Mouse (Mus musculus): ENCODE measurements around the gene Fnbp1.

Fnbp1 gene

DNA sequence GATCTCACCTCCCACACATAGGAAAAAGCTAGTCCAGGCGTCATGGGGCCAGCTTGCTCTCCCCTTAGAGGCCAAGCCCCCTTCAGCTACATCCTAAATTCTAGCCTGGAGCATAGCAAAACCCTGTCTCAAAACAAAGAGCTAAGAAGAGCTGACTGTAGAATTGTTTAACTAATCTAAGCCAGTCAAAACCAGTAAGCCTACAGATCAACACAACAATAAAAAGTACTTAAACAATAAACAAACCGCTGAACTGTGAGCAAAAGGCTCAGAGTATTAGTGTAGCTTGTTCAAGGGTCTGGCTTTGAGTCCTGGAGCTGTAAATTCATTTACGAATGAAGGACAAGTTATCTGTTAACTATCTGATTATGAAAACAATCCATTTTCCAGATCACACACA is 50.6 kb downstream of the Fnbp1 start:
- no peak for DNase-seq

- DNase-seq: no peak
These were observed 52.2 kb downstream of the Fnbp1 start for GRCm38 (mm10) chr2:31089607-31090006.

GRCm38 (mm10) chr2:31088871-31089270 is 52.9 kb downstream of the Fnbp1 start:
- no peak for DNase-seq

GRCm38 (mm10) chr2:31087663-31088661 is 53.8 kb downstream of the Fnbp1 start:
- DNase-seq: peak; percentile 80

DNA sequence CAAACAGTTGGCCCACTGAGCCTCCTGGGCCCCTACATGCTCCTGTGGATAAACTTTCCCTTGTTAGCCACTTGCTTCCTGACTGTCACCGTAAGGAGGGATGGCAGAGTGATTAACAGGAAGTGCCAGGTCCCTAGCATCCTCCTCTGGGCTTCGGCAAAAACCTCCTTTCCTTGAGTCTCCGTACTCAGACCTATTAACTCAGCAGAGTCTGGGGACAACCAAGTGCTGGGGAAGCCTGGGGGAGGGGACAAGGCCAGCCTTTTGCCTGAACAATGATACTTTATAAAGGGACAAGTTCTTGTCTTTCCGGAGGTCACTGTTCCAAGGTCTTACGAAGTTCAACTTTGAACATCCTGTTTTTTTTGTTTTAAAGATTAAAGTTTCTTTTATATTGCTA is 54.7 kb downstream of the Fnbp1 start:
- DNase-seq: peak; percentile 60

- peak; percentile 48 for DNase-seq
These were observed 55.3 kb downstream of the Fnbp1 start for GRCm38 (mm10) chr2:31086543-31086942.

GRCm38 (mm10) chr2:31084169-31084850 is 57.5 kb downstream of the Fnbp1 start:
- no peak for DNase-seq

- no peak for DNase-seq
These were observed 58.4 kb downstream of the Fnbp1 start for GRCm38 (mm10) chr2:31083372-31083771.

- no peak for DNase-seq
These were observed 59.2 kb downstream of the Fnbp1 start for GRCm38 (mm10) chr2:31082639-31083038.

- no peak for DNase-seq
These were observed 60.5 kb downstream of the Fnbp1 start for GRCm38 (mm10) chr2:31081349-31081748.

GRCm38 (mm10) chr2:31079117-31079516 is 62.7 kb downstream of the Fnbp1 start:
- DNase-seq: no peak

GRCm38 (mm10) chr2:31077574-31077973 is 64.2 kb downstream of the Fnbp1 start:
- DNase-seq: no peak

DNA sequence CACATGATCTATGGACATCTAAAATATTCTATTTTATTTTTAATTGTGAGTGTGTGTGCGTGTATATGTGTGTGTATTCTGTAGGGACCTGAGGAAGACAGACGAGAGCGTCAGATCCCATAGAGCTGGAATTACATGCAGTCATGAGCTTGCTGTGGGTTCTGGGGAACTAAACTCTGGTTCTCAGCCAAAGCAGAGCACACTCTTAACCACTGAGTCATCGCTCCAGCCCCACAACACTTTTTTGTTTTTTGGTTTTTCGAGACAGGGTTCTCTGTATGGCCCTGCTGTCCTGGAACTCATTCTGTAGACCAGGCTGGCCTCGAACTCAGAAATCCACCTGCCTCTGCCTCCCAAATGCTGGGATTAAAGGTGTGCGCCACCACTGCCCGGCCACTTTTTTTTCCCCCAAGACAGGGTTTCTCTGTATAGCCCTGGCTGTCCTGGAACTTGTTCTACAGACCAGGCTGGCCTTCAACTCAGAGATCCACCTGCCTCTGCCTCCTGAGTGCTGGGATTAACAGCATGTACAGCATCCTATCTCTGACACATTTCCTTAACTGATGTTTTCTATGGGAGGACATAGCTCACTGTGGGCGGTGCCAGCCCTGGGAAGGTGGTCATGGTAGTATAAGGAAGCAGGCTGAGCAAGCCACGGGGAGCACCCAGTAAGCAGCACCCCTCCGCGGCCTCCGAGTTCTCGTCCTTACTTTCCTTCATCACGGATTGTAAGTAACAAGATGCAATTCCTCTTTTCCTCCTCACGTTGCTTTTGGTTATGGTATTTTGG is 65.3 kb downstream of the Fnbp1 start:
- no peak for DNase-seq

DNA sequence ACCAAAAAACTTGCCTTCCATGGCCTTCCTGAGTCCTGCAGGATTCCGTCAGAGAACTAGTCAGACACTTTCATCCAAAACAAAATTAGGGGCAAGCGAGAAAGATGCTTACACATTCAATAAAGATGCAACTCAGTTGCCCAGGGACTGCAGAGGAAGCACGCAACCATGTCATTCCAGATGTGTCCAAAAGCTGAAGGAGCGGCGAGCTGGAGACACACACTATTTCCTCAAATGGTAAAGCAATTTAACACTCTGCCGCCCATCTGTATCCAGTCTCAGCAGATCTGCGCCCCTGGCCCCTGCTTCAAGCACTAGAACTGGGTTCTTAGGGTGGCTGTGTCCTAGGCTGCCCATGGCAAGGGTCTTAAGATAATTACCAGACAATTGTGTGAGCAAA is 66.0 kb downstream of the Fnbp1 start:
- no peak for DNase-seq

DNA sequence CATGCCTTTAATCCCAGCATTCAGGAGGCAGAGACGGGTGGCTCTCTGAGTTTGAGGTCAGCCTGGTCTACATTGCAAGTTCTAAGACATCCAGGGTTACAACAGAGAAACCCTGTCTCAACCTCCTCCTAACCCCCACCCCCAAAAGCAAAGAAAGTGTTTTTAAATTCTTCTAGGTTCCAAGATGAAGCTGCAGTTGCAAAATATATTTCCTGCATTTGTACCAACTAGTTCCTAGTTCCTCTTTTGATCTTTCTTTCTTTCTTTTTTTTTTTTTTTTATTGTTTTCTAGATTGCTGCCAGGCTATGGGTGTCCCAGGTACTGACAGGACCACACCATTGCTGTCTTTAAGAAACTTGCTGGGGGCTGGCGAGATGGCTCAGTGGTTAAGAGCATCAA is 66.6 kb downstream of the Fnbp1 start:
- DNase-seq: no peak

- DNase-seq: no peak
These were observed 72.3 kb downstream of the Fnbp1 start for GRCm38 (mm10) chr2:31069506-31069905.

- no peak for DNase-seq
These were observed 72.7 kb downstream of the Fnbp1 start for GRCm38 (mm10) chr2:31069114-31069445.

DNA sequence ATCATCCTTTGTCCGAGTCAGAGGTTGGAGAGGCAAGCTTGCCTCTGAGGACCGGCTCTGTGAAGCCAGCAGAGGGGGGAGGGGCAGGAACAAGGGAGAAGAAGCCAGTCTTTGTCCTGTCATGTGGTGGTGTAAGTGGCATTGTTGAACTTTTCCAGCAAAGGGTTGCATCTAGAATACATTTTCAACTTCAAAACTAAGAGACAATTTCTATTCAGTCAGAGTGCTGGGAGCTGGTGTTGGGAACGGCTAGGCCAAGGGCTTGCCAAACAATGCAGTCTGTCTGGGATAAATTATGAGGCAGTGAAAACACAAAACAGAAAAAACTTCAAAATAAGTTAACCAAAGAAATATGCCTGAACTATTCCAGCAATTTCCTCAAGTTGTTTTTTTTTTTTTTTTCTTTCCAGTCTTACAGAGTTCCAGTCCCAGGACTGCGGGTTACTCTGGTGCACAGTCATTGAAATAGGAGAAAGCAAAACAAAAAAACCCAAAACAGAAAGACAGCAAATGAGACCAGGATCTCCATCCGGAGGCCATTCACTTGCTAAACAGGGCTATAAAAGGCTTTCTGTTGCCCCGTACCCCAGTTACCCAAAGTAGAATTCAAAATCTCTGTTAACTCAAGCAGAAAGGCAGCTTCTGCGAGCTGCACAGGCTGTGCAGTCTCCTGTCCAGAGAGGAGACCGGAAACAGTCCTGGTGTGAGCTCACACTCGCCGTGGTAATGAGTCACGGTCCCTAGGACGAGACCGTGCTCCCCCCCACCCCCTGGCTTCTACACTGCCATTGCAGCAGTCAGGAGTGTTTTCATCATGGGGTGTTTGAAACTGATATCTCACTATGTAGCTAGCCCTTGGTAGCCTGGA is 73.3 kb downstream of the Fnbp1 start:
- DNase-seq: peak; percentile 66

DNA sequence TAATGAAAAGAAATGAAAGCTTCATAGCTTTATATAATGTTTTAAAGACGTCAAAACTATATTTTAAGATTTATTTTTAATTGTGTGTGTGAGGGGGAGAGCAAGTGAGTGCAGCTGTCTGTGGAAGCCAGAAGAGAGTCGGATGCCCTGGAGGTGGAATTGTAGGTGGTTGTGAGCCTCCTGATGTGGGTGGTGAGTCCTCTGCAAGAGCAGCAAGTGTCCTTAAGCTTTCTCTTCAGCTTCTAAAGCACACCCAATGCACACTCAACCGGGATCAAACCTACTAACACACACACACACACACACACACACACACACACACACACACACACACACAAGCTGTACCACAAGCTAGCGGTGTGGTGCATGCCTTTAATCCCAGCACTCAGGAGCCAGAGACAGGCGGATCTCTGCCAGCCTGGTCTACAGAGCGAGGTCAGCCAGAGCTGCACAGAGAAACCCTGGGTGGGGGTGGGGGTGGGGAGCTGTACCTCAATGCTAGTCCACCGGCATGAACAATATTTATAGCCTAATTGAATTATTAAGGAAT is 74.0 kb downstream of the Fnbp1 start:
- no peak for DNase-seq

DNA sequence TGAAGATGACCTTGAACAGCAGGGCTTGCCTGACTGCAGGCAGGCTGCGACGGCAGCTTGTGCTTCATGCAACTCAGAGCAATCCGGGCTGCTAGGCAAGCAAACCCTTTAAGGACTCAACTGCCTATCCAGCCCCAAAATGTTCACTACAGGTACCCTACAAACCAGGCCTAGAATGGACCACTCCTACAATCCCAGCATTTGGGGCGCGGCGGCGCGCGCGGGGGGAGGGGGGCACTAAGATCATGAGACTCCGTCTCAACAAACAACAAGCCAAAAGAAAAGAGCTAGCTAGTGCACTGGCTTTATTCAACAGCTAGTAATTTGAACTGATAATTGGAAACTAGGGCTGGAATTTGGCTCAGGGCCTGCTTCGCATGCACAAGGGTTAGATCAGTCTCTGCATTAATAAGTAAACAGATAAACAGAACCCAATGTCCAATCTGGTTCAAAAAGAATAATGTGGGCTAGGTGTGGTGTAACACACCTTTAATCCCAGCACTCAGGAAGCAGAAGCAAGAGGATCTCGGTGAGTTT is 74.7 kb downstream of the Fnbp1 start:
- peak; percentile 46 for DNase-seq

- DNase-seq: no peak
These were observed 75.6 kb downstream of the Fnbp1 start for GRCm38 (mm10) chr2:31066019-31066789.

Measured in kidney, postnatal 14 days (tissue).